Mouse (Mus musculus) liver, embryonic 14.5 days (tissue): ENCODE measurements around the gene Ier3.

ENCODE experiments used
- CTCF ChIP-seq: IDR thresholded peaks from 2 replicates; pipeline ENCODE4 v1.5.1; 2016; ENCODE audit warnings: antibody characterized with exemption, low read depth, control low read depth
- EP300 ChIP-seq: IDR thresholded peaks from 2 replicates; pipeline ENCODE4 v1.6.1; 2016; ENCODE audit warnings: antibody characterized with exemption, low read depth

- TF ChIP-seq EP300: no peak
- TF ChIP-seq CTCF: peak; percentile 47
Measured at GRCm38 (mm10) chr17:35866911-35867890, 45.7 kb downstream of the Ier3 start.
